Mouse (Mus musculus) left cerebral cortex, adult 18-20 months (tissue): ENCODE measurements around the gene Srpr. TPM values are rescaled to one million over a fixed set of nuclear protein-coding genes. Genes with fewer than 3 reads are reported as not detected.

Source experiments
- DNase-seq, 2 experiments: peaks; one replicate each; pipeline ENCODE4 v3.0.0; 2021 to 2022; ENCODE audit warnings: low spot score in 2 of 2, mixed read lengths in 1 of 2
- total RNA-seq, 2 experiments: library from RNA; stranded (reverse); gene quantifications; 2 replicates each; pipeline ENCODE4 v1.2.3; 2021

Srpr gene
- total RNA-seq, 2 experiments from 2014 or later, result 65.5 to 68.8 TPM

DNA sequence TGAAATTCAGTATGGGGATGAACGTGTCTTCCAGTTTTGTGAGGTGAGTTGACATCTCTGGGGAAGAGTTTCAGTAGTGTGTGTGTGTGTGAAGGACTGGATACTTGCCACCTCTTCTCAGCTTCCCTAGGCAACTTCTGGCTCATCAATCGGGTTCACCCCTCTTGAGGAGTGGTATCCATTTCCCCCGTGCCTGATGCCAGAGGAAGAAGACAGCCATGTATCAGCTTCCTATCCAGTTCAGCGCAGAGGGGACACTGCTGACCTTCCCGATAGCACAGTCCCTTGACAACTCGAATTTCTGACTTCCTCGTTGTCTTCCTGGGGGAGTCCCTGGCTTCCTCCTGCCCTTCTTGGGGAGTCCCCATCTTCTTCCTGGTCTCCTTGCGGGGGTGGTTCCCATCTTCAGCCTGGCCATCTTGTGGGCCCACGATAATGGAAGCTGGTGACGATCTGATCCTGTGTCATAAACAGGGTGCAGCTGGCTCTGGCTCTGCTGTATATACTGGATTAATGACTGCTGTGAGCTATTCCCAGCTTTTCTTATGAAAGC is 12.5 kb upstream of the Srpr start:
- no peak for DNase-seq

DNA sequence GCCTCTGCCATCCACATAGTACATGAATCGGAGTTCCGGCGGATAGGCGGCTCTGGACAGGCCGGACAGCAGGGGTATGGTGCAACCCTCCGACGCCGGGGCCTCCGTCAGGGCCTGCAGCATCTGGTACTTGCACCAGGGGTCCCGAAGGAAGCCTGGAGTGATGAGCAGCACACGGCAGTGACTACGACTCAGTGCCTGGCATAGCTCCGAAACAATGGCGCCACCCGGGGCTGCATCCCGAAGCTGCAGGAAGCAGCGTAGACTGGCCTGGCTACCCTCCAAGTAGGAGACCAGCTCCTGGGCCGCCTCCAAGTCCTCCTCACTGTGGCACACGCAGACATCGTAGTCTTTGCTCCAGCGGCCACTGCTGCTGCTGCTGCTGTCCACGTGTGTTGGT is 11.3 kb upstream of the Srpr start:
- peak; percentile 48 to 58 for DNase-seq

DNA sequence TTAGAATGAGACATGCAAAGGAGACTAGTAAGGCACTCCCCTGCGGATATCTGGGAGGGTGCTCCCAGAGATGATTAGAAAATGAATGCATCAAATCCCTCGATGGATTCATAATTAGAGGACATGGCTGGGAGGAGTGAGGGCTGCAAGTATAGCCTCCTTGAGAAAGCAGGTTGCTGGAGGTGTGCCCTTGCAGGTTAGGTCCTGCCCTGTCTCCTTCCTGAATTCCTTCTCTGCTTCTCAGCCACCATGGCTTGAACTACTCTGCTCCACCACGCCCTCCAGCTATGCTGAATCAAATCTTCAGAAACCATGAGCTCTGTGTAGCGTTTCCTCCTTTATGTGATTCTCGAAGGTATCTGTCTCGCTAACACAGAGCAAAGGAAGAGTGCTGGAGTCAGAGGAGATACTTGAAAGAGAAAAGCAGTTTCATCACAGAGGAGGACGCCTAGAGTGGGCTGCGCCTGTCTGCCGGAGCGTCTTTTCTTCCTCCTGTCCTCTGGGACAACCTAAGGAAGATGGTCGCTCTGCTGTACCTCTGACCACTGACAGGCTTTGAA is 6.9 kb upstream of the Srpr start:
- no peak for DNase-seq

DNA sequence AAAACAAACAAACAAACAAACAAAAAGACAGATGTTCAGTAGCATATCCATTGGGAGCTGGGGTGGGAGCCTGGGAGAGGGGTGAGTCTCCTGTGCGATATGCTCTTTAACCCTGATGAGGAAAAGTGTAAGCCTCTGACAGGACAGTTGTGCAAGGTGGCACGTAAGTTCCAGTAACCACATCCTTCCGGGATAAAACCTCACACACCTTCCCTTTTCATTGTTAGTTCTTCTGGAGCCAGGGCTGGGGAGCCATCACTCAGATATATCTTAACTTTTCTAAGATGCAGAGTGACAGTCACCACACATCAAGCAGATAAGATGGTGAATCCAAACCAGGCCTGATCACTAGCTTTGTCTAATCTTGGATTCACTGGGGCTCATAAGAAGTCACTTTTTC is 5.9 kb upstream of the Srpr start:
- DNase-seq, result no peak

DNA sequence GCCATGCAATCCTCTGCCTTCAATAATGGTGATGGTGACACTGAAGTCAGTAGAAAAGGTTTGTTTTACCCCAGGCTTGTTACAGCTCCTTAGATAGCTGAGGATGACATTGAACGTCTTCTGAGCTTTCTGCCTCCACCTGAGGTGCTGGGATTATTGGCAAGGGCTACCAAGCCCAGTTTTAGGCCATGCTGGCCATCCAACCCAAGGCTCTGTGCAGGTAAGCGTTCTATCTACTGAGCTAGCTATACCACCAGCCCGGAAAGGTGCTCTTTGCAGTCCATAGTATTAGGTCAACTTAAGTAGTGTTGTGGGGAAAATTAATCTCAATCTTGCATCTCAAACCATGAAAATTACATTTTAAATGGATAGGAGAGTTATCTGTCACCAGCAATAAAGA is 2.4 kb upstream of the Srpr start:
- no peak for DNase-seq

DNA sequence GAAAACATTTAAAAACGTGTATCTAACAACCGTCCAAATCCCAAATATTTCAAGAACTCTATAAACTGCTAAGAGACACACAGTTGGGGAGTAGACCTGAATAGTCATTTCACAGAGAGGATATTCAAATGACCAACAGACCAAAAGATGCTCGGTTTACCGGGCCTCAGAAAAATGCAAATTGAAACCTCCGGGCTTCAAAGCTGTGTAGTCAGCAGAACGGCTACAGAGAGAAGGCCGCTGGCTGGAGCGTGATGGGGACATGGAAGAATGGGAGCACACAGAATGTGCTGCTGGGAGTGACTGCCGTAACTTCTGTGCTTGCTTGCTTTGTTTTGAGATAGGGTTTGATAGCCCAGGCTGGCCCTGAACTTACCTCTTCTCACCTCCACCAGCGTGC is 1.6 kb upstream of the Srpr start:
- DNase-seq, result no peak

DNA sequence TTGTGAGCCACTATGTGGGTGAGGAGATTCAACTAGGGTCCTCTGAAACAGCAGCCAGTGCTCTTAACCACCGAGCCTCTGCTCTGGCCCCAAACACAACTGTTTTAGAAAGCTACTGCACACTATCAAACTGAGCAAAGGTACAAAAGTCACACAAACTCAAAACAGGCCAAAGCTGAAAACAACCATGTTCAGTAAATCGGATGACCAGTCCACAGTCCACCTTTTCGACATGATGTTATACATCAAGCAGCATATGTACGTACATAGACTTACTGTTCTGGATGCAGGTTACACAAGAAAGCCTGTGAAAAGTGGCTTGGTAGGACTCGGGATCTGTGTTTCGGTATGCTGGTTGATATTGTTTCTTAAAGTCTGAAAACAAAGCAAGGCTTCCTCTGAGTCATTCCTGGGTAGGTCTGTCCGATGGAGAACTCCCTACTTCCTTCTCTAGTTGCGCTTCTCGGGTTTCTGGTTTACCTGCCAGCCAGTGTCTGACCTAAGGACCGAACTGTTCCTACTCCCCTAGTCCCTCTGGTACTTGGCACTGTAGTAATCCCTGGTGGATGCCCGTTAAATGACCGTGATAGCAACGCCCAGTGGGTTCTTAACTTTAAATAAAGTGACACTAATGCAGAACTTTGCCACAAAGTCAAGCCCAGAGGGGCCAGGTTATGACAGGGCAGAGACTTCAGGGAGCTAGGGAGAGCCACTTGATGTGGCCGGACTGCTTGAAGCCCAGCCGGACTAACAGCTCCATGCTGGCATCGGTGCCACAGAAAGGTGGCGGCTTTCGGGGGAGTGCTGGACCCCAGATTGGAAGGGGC is 817 bp upstream of the Srpr start:
- DNase-seq, result no peak

DNA sequence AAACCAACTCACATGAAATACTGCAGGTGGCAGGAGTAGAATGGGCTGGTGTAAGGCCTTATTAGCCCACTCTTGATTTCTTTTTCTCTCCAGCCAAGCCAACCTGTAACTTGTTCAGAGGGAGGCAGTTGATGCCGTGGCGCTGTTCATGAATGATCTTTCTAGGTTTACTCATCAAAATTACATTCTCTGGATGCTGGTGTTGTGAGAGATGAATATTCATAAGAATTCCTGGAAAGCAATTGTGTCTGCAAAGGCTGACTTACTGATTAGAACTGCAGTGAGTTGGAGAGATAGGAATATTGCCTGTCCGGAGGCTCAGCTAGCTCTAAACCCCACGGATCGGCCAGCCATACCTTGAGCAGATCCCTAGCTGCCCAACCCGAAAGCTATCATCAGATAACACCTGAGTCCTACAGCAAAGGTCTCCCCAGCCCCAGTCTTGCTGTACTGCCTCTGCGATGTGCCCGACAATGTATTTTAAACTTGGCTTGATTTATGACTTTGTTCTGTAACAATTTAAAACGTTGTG is 620 bp downstream of the Srpr start:
- no peak for DNase-seq

DNA sequence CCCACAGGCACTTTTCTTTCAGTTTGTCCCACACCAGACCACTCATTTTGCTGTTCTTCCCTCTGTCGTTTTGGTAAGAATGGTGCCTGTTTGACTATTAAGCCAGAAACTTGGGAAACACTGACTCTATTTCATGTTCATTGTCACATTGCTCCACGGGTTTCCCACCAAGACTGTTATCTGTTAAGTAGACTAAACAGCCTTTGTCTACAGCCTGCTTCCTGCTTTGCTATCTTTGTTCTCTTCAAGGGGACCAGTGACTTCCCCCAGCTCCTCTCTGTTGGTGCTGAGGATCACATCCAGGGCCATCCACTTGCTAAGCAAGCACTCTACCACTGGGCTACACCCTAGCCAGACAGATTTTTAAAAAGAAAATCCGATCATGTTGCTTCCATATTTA is 3.6 kb downstream of the Srpr start:
- no peak for DNase-seq

DNA sequence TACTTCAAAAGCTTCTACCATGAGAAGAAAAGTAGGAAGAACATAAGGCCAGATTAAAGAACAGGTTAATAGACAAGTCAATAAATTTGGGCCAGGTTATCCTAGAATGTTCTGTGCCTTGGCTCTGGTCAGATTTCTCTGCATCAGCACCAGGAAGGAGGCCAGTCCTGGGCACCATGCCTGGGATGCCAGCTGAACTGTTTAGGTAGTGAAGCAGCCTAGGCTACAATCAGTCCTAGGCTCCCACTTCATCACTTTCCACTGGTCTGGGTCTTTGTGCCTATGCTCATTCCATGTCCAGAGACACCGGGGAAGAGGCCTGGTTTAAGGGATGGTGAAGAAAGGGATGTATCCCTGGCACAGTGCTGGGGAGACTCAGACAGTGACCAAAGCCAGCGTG is 4.4 kb downstream of the Srpr start:
- no peak for DNase-seq

DNA sequence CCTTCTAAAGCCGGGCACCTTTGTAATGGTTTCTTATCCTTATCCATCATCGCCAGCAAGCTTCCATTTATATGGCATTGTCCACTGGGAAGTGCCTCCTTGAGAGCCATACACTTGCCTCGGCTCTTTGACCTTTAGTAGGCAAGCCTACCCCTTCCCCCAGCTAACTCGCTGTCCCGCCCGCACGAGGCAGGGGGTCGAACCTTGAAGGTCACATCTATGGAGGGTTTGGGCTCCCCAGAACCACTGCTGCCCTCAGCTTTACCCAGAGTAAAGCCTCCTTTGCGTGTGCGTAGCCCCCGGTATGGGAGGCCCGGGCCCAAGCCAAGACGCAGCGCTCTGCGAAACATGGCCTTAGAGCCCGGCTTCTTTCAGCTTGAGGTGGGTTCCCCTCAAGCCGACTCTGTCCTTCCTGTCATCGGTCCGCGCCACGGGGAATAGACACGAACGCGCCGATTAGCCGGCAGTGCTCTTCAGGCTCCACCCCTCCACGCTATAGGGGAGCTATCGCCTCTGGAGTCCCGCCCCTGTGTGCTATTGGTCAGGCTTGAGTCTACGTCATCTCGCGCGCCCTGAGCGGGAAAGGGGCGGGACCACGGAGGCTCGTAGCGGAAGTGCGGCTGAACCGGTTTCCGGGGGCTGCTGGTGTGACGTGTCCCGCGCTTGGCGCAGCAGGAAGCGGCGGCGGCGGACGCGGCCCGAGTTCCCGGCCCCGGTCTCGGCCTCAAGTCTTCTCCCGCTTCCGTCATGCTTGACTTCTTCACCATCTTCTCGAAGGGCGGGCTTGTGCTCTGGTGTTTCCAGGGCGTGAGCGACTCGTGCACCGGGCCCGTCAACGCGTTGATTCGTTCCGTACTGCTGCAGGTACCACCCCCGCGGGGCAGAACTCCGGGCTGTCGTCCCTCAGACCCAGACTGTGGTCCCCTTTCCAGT is 10.8 kb downstream of the Srpr start, which contains the start of gene Foxred1:
Gene Foxred1 (minus strand): TSS at position 514 of the 933 bp plus-strand sequence.
- peak; percentile 99 for DNase-seq

DNA sequence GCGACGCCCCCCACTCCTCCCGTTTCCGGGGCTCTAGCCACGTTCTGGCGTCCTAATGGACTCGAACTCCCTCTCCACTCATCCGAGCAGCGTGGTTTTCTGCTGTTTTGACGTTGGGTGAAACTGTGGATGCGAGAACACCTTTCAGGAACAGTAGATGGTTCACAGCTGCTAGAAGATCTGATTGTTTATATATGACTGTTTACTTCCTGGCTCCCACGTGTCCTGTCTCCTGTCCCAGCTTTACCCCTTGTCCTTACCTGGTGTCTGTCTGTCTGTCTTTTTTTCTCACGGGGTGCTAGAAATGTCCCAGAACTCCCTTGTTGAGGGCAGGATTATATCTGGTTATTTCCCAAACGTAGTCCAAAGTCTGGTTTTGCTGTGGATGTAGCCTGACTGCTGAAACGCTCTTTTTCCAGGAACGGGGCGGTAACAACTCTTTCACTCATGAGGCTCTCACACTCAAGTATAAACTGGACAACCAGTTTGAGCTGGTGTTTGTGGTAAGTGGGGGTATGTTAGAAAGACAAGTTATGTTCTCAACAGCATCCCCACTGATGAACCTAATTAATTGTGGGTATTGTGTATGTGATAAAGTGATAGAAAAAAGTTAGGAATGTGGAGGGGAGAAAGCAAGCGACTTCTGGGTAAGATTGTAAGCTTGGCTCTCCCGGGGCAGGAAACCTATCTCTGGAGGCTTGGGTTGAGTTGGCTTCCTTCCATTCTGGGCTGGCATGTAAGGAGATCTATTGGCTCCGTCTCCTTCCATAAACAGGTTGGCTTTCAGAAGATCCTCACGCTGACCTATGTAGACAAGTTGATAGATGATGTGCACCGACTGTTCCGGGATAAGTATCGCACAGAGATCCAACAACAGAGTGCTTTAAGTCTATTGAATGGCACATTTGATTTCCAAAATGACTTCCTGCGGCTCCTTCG is 11.9 kb downstream of the Srpr start:
- no peak for DNase-seq

DNA sequence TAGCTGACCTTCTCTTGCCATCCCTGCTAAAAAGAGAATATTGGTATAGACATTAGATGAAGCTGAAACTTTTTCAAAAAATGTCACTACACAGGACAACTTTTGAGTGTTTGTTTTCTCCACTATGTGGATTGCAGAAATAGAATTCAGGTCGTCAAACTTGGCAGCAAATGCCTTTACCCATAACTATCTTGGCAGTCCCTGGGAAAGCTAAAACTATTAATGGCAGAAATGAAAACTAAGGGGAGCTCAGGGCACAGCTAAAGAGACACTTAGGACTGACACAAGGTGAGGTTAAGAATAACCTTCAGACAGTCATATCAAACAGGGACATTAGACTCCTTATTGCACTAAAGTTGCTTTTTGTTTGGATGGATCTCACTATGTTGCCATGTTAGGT is 18.0 kb downstream of the Srpr start:
- DNase-seq, result no peak

DNA sequence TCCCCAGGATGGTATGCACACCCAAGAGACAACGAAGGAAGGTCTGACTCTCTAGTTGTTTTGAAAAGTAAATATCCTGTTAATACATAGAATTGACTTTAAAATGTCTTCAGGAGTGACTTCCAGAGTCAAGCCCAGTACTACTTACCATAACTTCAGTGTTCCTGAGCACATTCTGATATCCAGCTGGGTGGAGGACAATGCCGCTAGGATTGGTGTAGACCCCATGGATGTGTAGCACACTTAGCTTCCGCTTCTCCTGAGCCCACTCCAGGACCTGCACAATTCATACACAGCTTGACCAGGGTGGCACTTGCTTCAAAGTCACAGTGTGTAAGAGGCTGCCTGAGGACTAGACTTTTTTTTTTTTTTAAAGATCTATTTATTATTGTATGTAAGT is 23.5 kb downstream of the Srpr start:
- no peak for DNase-seq

DNA sequence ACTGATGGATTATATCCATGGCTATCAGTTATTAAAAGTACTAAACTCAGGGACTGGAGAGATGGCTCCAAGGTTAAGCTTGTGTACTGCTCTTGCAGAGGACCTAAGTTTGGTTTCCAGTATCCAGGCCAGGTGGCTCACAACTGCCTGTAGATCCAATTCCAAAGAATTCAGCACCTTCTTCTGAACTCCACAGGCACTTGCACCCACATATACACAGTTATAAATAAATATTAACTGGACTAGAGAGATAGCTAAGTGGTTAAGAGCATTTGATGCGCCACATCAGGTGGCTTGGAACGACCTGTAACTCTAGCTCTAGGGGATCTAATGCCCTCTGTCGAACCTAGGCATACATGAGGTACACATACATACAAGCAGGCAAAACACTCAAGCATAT is 28.7 kb downstream of the Srpr start:
- DNase-seq, result no peak

DNA sequence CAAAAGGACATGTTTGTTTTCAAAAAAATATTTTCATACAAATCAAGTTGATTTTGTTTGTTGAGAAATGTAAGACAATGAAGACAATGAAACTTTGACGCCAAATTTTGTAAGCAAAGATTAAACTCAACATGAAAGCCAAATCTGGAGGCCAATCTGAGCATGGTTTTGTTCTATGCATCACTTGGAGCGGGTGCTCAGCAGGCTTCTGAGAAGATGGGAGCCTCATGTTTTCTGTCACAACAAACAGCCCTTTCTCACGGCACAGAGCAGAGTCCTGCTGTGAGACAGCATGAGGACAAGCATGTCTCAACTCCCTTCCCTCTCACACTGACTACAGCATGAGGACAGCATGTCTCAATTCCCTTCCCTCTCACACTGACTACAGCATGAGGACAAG is 36.0 kb downstream of the Srpr start:
- DNase-seq, result peak in 1 of 2 experiments; percentile 8

DNA sequence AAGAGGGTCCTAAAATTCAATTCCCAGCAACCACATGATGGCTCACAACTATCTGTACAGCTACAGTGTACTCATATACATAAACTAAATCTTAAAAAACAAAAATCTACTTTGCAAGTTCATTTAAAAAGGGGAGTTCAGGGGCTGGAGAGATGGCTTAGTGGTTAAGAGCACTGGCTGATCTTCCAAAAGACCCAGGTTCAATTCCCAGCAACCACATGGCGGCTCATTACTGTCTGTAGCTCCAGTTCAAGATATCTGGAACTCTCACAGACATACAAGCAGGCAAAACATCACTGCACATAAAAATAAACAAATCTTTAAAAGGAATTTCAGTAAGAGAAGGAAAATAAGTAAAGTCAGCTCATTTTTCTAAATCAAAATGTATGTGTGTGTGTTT is 38.4 kb downstream of the Srpr start:
- DNase-seq, result no peak

DNA sequence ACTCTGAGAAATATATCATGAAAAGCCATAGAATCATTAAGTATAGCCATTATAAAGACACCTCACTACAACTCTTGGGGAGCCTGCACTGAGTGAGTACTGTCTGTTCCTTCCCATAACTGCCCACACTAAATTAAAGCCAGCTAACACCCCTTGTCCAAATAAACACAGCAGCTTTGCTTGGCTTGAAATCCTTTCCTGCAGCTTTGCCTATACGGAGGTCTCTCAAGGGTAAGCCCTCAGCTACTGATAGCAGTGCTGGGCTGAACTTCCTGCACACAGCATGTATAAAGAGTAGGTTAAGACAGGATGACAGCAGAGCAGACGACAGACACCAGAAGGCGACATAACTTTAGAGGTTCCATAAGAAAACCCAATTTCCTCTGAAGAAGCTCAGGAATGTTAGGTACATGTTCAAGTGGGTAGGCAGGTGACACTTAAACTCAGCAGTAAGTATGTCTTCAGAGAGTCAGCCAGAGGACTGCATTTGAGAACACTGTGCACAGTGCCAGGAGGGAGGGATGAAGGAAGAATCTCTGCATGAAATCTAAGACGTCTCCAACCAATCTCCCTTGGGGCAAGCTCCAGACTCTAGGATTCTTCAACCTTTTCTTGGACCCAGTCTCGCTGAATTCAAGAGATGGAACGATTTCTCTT is 39.1 kb downstream of the Srpr start:
- no peak for DNase-seq

DNA sequence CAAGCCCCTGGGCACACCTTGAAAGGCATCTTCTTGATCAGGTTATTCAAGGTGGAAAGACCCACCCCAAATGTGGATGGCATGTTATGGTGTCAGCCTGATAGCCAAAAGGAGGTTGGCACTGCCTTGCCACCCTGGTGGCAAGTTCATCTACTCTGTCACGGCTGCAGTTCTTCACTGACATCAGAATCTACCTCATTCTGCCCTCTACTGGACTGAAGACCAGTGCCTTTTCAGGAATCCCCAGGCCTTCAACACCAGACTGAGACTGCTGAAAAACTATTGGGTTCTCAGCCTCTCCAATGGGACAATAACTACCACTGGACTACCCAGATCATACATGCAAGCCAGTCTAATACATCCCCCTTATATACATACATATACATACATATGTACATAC is 39.8 kb downstream of the Srpr start:
- DNase-seq, result no peak

DNA sequence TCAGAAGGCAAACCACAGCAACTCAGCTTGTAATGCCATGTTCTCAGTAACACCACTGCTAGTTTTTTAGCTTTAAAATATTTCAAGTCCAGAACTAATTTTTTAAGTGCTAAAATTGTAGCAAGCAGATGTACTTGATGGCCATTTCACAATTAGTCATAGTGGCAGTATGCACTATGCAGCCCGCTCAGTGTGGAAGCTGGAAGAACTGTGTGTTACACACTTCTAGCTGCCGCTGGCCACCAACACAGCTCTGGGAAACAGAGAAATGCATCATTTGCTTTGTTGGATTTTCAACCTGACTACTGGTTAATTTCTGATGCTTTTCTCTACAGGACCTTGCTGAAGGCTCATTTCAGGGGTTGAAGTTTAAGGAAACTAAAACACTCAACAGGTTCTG is 47.4 kb downstream of the Srpr start:
- DNase-seq, result no peak
